ENCODE assay signal across 8 mouse cellular contexts in genomic region chr17:6106361-6107014, GRCm38 (mm10). TPM values are rescaled to one million over a fixed set of nuclear protein-coding genes. Genes with fewer than 3 reads are reported as not detected.
DNase-seq lines count a peak whose midpoint lies in the region; ATAC-seq and TF ChIP-seq lines count a peak whose summit lies in the region.

TSS of gene Tulp4 (plus strand) at chr17:6106437.

- H3K9ac ChIP-seq in hindbrain, embryonic 13.5 days: peak within 1 kb of the TSS; percentile 97

- peak; percentile 81 for ATAC-seq in Patski
- peak; percentile 99 for ATAC-seq in hindbrain, embryonic 13.5 days (ENCODE audit: low FRiP score)

- H3K4me2 ChIP-seq in hindbrain, embryonic 13.5 days: peak within 1 kb of the TSS; percentile 92

- no peaks in the 10 kb centered on the region for H3K27me3 ChIP-seq in Patski
- H3K27me3 ChIP-seq in hindbrain, embryonic 13.5 days: no peaks in the 10 kb centered on the region

- no peak for TF ChIP-seq CTCF in Patski (IDR thresholded peaks at IDR 0.05)

- H3K36me3 ChIP-seq in hindbrain, embryonic 13.5 days: peaks cover 5% of the 10 kb centered on the region; the same call in 1 of the 2 replicates

- POLR2A ChIA-PET in Patski (lab: Charles Lee): interaction anchor here (1.1 to 1.5 kb wide), 2 partner anchors 10 to 19 kb away, joined by 3 to 4 read pairs; no protein-coding TSS in a partner anchor

- WGBS in hindbrain, embryonic 13.5 days: under 1% methylated on average over 52 of the region's 76 CpGs

- no peaks in the 10 kb centered on the region for H3K9me3 ChIP-seq in hindbrain, embryonic 13.5 days

- peak within 1 kb of the TSS; percentile 99 for H3K27ac ChIP-seq in hindbrain, embryonic 13.5 days

- in situ Hi-C loops in Patski (cut with MboI; ENCODE audit: low pct_unique_long_range_greater_than_20kb): no loop called here

- CTCF ChIA-PET in Patski (lab: Charles Lee): no interaction called here

- H3K4me1 ChIP-seq in hindbrain, embryonic 13.5 days (replicated peaks): peaks cover 35% of the 10 kb centered on the region

- H3K4me3 ChIP-seq in hindbrain, embryonic 13.5 days: peak within 1 kb of the TSS; percentile 91

- DNase-seq in Patski (ENCODE audit: low read depth, low spot score): no peak
- DNase-seq in cerebellum, postnatal 14 days: peak; percentile 83 to 86
- peak; percentile 62 to 69 for DNase-seq in frontal cortex, postnatal 25 days (ENCODE audit: low spot score in 2 of 2)
- peak; percentile 88 for DNase-seq in layer of hippocampus, postnatal 14 days (ENCODE audit: low spot score in 2 of 2)
- peak; percentile 90 for DNase-seq in lung, postnatal 10 days
- DNase-seq in ovary, postnatal 14 days (ENCODE audit: low spot score): peak; percentile 59
- DNase-seq in thymus, postnatal 10 days (ENCODE audit: low spot score in 2 of 2): peak; percentile 77 to 81

RNA-seq across cellular contexts. Expression of gene Tulp4, which starts in this region (rescaled TPM):
- polyA plus RNA-seq in Patski (2021): 70.8 TPM
- 137 and 152 TPM in 2 replicates for polyA plus RNA-seq in hindbrain, embryonic 13.5 days (2015; fragmentation: Nextera tagmentation; extraction: Ambion mirVana)
- 100 to 1,000 TPM; 249 to 275 TPM for total RNA-seq in layer of hippocampus, postnatal 14 days (2021)
